Mouse (Mus musculus): ENCODE results near the gene Efemp2.

Efemp2 gene

GRCm38 (mm10) chr19:5495353-5496051 lies 21.7 kb downstream of the Efemp2 start:
- in situ Hi-C loops (cut with MboI, MseI), result no loop called here

- in situ Hi-C loops (cut with MboI, MseI), result no loop called here
Observed at GRCm38 (mm10) chr19:5496052-5496370, 22.3 kb downstream of the Efemp2 start.

GRCm38 (mm10) chr19:5500330-5500875 lies 26.6 kb downstream of the Efemp2 start:
- in situ Hi-C loops (cut with MboI, MseI), result no loop called here

- in situ Hi-C loops (cut with MboI, MseI), result no loop called here
Observed at GRCm38 (mm10) chr19:5503687-5504086, 29.9 kb downstream of the Efemp2 start, which contains the start of gene 1700020D05Rik. 1700020D05Rik (minus strand) TSS chr19:5503787.

- in situ Hi-C loops (cut with MboI, MseI), result no loop called here
Observed at GRCm38 (mm10) chr19:5510031-5511026, 36.6 kb downstream of the Efemp2 start, which contains the start of gene Snx32. Snx32 (minus strand) TSS chr19:5510538.

- in situ Hi-C loops (cut with MboI, MseI), result no loop called here
Observed at GRCm38 (mm10) chr19:5511074-5511632, 37.4 kb downstream of the Efemp2 start.

- in situ Hi-C loops (cut with MboI, MseI), result no loop called here
Observed at GRCm38 (mm10) chr19:5512091-5513004, 38.6 kb downstream of the Efemp2 start.

GRCm38 (mm10) chr19:5513005-5513349 lies 39.2 kb downstream of the Efemp2 start:
- in situ Hi-C loops (cut with MboI, MseI), result no loop called here

- in situ Hi-C loops (cut with MboI, MseI), result no loop called here
Observed at GRCm38 (mm10) chr19:5515840-5516777, 42.4 kb downstream of the Efemp2 start.

- in situ Hi-C loops (cut with MboI, MseI), result no loop called here
Observed at GRCm38 (mm10) chr19:5516906-5517505, 43.3 kb downstream of the Efemp2 start.

- in situ Hi-C loops (cut with MboI, MseI), result no loop called here
Observed at GRCm38 (mm10) chr19:5518721-5519120, 45.0 kb downstream of the Efemp2 start.

GRCm38 (mm10) chr19:5525204-5525603 lies 51.5 kb downstream of the Efemp2 start:
- in situ Hi-C loops (cut with MboI, MseI), result no loop called here

GRCm38 (mm10) chr19:5529325-5530137 lies 55.8 kb downstream of the Efemp2 start:
- in situ Hi-C loops (cut with MboI, MseI), result loop anchor here (5.0 kb wide), 1 partner anchor 38 kb away; the partner anchor contains the start of gene Ap5b1

- in situ Hi-C loops (cut with MboI, MseI), result loop anchor here (5.0 kb wide), 1 partner anchor 37 kb away; the partner anchor contains the start of gene Ap5b1
Observed at GRCm38 (mm10) chr19:5530138-5530524, 56.4 kb downstream of the Efemp2 start.
